Mouse (Mus musculus) spleen, postnatal 14 days (tissue): ENCODE measurements around the gene Cnih2.
A peak's percentile ranks its signal among the peaks of the same experiment; 100 is the strongest.
"Not testable (repeated sequence)": the region's sequence is repeated elsewhere in the genome, so short reads cannot be mapped to it uniquely, and the experiment has no call there.

ENCODE experiments used
- DNase-seq, 2 experiments: peaks; one replicate each; pipeline ENCODE4 v3.0.0; 2021 to 2022; ENCODE audit warnings: low spot score in 2 of 2

Cnih2 gene

DNA sequence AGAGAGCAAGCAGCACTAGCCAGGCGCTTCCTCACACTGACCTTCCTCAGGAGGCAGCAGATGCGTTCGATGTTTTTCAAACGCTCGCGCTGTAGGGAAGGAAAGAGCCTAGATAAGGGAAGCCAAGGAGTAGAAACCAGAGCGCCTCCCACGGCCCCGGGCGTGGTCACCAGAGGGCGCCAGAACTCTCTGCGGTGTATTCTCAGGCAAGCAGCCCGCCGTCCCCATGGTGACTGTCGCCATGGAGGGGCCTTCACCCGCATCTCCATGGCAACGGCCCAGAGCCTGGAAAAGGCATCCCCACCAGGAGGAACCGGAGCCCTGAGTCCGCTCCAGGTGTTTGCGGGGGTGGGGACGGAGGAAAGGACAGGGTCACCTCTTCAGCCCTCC, 4.1 kb downstream of the Cnih2 start:
- peak; percentile 76 to 85 for DNase-seq

DNA sequence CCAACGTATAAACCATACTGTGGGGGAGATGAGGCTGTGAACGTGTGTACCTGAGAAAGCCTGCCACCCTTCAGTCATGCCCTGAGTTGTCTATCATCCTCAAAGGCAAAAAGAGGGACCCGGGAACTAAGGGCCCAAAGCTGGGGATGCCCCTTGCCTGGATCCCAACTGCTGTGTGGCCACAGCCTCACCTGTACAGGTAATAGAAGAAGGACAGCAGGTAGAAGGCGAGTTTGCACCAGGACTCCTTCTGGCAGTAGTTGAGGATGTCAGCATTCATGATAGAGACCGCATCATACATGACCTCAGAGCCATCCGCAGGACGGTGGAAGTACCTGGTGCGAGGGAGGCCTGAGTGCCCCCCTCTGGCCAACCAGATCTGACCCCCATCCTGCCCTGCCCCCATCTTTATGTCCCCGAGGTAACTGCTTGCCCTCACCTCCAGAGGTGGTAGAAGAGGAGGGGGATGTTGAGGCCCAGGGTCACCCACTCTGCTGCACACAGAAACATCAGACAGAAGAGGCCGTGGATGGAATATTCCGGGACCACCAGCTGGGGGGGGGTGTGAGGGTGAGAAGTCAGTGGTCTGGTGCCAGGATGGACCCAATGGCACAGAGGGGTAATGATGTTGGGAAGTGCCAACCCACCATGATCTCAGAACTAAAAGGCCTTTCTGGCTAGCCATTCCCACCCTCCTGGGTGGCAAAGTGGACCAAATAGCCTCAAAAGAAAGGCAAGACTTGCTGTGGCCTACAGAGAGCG, 4.7 kb downstream of the Cnih2 start:
- no peak for DNase-seq

DNA sequence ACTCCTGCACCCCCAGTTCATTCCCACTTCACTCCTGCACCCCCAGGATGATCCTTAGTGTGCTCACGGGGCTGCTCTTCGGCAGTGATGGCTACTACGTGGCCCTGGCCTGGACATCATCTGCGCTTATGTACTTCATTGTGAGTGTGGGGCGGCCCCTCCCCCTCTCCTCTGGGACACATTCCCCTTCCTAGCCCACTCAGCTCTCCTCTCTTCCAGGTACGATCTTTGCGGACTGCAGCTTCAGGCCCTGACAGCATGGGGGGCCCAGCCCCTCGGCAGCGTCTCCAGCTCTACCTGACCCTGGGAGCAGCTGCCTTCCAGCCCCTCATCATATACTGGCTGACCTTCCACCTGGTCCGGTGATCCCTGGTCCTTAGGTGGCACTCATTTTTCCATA, 6.2 kb downstream of the Cnih2 start:
- DNase-seq, result no peak

DNA sequence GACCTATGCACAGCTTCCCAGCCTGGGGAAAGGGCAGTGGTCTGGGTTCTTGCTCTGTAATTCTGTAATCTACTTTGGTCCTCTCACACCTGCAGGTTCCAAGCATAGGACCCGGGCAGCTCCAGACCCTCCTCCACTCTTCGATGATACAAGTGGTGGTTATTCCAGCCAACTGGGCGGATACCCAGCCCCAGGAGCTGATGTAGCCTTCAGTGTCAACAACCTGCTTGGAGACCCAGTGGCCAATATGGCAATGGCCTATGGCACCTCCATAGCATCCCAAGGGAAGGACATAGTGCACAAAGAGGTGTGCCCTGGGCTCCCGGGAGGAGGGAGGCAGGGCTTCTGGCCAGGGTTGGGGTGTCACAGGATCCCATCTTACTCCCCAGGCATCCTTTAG, 9.0 kb downstream of the Cnih2 start:
- DNase-seq, result no peak

DNA sequence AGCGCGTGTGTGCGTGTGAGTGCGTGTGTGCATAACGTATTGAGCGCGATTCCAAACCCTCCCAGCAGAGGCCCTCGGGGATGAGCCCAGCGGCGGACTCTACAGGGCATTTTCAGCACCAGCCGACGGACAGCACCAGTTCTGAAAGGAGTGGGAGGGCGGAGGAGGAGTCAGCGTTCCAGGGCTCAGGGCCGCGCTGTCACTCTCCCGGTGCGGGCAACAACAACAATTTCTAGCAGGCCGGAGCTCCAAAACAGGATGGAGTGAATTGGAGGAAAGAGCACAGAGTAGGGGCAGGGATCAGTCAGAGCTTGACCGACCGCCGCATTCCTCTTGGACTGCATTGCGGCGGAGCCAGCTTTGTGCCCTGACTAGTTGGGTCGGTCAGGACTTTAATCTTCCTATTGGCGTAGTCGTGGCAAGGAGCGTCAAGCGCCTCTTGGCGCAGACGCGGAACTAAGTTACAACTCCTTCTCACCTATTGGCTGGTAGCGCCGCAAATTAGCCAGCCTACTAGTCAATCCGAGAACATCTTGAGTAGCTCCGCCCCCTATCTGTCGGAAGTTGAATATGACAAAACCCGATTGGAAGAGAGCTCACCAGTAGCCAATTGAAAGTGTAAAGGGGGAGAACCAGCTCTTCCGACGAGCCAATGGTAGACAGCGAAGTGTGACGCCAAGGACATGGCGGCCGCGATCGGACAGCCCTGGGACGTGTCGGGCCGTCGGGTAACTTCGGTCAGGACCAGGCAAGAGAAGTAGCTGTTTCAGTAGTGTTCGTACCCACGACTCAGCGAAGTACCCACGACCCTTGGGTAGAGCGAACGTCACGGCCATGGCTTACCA, 10.2 kb downstream of the Cnih2 start, which contains the start of gene Yif1a:
Yif1a (plus strand) TSS at position 655 of the 845 bp plus-strand sequence.
- DNase-seq, result peak; percentile 72 to 85

DNA sequence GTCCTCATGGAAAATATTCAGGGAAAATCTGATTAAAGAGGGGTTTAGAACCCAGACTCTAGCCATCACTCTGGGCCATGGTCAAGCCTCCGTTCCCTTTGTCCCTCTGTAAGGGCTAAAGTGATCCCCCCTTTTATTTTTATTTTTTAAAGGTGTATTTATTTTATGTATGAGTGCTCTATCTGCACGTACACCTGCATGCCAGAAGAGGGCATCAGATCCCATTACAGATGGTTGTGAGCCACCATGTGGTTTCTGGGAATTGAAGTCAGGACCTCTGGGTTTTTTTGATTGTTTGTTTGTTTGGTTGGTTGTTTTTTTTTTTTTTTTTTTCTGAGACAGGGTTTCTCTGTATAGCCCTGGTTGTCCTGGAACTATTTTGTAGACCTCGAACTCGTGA, 11.8 kb downstream of the Cnih2 start:
- DNase-seq, result not testable (repeated sequence)

DNA sequence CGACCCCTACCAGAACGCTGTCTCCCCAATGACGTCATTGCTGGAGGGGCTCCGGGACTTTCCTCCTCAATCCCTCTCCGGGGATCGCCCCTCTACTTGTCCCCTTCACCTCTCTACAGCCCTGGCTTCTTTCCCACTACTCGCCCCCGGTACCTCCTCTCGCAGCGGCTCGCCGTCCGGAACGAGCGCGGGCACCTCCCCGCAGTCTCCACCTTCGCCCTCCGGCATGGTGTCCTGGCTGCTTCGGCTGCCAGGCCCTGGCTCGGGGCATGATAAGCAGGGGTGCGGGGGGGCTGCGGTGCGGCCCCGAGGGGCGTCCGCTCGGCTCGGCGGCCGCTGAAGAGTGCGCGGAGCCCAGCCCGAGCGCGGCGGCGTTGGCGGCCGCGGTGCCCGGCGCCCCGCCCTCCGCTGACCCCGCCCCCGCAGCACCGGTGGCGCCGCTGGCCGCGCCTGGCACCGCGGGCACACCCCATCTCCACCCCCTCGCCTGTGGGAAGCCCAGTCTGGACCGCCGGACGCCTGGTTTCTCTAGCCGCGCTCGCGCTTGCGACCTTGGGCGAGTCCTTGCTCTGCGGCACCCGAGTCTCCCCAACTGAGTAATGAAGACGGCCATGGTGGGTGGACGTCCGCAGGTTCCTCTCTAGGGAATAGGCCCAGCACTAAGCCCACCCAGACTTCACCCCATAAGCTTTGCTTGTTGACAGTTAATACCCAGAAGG, 13.0 kb downstream of the Cnih2 start, which contains the start of gene Tmem151a:
Tmem151a (minus strand) TSS at position 387 of the 719 bp plus-strand sequence.
- DNase-seq, result no peak

DNA sequence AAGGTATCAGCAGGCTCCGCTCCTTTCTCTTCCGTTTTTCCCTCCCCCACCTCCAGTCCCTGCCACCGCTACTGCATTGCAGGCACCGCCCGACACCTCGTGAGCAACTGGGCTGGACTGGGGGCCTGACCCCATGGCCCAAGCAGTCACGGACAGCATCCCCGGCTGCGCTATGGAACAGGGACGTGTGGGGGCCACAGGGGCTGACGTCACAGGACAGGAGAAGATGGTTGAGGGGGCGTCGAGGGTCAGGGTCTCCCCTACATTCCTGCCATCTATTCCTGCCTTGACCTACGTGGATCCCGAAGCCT, 13.5 kb downstream of the Cnih2 start:
- no peak for DNase-seq

DNA sequence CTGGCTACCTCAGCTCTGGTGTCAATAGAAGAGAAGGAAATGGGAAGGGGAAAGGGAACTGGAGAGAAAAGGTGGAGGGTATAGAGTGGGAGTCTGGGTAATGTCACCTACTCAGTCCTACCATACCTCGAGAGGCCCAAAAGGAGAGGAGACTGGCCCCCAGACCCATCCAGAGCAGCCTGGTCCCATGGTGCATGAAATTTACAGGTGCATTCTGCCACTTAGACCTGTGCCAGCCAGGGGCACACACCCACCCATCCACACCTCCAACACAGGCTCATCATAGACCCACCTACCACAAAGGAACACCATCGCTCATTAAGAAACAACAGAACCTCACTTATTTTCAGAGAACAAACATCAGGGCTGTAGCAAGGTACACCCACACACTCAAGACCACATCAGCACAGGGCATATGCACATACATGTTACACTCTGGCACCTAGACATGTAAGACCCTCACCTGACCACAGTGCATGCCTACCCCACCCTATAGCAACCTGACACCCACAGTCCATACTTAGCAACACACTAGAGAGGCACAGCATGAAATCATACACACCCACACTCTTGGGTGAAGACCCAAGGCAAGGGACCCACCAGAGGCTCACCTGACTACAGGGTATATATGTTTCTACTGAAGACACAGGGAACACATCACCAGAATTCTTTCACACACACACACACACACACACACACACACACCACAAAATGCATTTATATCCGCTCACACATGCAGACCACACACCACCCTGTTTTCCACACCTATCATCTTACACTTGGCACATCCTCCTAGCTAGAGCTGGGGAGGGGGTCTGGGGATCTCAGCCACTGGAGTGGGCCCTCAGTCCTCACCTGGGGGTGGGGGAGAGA, 14.1 kb downstream of the Cnih2 start:
- no peak for DNase-seq

DNA sequence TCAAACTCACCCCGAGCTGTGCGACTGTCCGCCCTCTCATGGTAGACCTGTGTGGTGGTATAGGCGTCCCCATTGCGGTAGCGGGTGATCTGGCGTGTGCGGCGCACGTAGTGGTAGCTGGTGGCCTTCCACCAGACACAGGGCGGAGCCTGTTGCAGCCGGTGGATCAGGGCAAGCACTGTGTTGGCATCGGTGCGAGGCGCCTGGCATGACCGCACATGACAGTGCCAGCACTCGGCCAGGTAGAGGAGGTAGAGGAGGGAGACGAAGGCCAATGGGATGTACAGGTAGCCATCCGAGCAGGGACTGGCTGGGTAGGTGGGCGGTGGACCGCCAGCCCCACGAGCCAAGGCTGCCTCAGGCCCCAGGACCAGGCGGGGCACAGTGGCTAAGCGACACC, 15.7 kb downstream of the Cnih2 start:
- no peak for DNase-seq

DNA sequence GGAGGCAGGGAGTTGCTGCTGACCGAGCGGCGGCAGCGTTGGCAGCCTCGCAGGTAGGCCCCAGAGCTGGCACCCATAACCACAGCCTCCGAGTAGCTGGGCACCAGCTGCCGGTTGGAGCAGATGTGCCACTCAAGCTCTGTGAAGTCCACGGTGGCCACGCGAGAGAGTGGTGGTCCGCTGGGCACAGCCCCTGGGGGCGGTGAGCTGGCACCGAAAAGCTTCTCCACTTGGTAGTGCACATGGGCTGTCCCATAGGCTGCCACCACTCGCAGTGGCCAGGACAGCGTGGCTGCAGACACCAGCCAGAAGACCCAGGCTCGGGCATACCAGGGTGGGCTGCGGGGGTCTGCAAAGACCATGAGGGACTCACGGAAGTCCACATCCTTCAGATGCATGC, 16.3 kb downstream of the Cnih2 start:
- no peak for DNase-seq

DNA sequence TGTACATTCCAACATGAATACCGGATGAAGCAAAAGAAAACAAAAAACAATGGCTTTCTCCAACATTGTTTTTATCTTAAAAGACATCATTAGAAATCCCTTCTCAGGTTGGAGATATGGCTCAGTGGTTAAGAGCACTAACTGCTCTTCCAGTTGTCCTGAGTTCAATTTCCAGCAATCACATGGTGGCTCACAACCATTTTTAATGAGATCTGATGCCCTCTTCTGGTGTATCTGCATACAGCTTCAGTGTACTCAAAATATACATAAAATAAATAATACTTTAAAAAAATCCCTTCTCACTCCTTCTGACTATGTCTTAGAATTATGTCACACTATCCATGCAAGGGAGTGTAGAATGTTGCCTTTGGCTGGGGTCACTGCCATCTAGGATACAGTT, 19.0 kb downstream of the Cnih2 start:
- no peak for DNase-seq

DNA sequence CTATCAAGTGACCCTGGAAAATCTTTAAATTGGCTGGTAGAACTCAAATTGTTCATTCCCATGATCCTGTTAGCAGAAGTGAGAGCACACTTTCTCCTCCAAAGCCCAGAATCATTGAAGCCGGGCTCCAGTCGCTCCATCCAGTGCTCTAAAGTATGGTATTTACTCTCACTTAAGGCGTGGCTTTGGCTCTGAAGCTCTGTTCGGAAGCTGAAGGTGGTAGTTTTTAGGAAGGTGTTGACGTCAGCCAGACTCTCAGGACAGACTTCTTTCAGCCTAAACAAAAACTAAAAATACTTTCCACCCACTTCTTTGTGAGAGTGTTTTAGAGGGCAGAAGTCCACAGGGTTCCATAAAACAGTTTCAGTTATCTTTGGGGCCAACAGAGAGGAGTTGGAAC, 24.8 kb downstream of the Cnih2 start:
- no peak for DNase-seq

DNA sequence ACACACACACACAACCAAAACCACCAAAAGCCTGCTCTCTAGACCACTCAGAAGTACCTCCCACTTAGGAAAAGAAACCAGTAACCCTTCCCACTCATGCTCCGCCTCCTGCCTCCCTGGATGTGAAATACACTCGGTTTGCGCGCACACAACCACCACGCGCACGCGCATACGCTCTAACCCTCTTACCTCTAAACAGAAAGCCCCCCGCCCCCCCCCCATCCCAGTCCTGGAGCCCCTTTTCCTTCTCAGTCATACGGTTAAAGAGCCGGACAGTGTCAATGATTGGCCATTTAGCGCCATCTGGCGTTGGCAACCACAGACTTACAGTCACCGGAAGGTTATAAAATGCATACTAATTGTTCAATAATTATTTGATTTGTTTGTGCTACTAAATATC, 25.3 kb downstream of the Cnih2 start:
- DNase-seq, result peak in 1 of 2 experiments; percentile 61

DNA sequence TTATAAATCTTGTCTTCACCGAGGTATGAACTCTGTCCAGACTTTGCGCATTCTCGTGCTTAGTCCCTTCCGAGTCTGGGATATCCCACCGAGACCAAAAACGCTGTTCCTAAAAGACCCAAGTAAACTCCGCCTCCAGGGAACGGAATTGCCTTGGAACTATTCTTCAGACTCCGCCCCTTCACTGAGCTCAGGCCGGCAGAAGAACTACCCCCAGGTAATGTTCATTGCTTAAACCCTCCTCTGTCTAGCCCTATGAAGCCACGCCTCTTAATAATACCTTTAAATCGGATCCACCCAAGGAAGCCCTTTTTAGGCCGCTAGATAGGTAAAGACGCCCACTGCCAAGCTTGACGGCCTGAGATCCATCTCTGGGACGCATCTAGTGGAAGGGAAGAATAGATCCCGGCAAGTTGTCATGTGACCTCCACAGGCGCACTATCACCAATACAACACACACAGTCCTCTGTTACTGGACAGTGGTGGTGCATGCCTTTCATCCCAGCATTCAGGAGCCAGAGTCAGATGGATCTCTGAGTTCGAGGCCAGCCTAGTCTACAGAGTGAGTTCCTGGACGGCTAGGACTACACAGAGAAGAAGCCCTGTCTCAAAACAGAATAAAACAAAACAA, 25.8 kb downstream of the Cnih2 start:
- no peak for DNase-seq

DNA sequence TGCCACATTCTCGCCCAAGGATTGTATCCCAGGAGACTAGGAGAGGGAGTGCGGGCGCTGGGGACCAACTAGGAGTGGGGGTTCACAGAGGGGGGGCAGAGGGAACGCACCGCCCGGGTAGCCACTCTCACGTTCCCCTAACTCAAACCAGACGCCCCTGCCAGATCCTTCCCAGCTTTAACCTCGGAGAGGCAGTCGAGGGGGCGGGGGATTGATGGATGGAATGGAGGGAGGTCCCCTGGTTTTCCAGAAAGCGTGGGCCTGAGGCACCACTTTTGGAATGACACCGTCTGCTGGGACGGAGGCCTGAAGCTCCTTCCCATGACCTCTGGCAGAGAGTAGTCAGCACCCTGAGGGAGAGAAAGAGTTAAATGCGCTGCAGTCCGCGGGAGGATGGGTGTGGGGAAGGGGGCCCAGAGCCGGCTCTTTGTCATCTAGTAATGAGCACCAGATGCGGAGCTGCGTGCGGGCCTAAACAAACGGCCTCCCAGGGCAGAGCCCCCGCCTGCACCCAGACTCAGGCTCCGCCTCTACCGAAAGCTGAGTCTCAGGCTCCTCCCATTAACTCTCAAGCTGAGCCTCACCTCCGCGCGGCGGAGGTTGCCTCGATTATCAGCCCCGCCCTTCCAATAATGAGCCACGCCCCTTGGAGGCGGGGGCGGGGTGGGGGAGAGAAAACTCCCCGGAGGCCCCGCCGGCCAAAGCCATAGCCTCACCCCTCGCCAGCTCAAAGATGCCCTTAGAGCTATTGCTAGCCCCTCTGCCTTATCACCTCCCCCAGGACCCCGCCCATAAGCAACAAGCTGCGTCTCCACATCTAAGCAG, 26.6 kb downstream of the Cnih2 start:
- peak; percentile 48 to 67 for DNase-seq

DNA sequence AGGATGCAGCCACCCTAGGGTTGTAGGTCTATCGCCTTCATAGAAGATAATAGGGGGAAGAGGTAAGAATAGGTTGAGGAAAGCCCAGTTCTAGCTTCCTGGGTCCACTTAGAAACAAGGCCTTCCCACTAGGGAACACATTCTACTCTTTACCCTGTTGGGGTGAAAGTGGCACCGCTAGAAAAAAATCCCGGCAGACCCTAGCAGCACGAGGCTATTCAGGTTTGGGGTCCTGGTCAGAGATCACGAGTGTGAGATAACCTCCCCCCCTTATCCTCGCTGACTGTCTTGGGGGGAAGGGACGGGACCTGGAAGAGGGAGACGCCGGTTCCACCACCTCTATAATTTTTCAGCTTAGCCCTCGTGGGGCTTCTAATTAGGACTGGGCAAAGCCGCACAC, 27.2 kb downstream of the Cnih2 start:
- DNase-seq, result no peak

DNA sequence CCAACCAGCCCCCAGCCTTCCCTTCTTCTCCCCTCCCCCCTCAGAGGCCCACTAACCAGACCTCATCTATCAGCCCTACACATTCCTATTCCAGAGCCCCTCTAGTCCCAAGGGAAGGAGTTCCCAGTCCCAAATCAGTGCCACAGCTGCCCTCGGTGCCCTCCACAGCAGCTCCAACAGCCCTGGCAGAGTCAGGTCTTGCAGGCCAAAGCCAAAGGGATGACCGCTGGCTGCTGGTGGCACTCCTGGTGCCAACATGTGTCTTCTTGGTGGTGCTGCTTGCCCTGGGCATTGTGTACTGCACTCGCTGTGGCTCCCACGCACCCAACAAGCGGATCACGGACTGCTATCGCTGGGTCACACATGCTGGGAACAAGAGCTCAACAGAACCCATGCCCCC, 28.3 kb downstream of the Cnih2 start:
- no peak for DNase-seq

DNA sequence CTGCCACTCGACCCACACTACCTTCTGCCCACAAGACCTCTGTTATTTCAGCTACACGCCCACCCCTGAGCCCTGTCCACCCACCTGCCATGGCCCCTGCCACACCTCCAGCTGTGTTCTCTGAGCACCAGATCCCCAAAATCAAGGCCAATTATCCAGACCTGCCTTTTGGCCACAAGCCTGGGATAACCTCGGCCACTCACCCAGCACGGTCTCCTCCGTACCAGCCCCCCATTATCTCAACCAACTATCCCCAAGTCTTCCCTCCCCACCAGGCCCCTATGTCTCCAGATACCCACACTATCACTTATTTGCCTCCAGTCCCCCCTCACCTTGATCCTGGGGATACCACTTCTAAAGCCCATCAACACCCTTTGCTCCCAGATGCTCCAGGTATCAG, 28.8 kb downstream of the Cnih2 start:
- DNase-seq, result no peak

DNA sequence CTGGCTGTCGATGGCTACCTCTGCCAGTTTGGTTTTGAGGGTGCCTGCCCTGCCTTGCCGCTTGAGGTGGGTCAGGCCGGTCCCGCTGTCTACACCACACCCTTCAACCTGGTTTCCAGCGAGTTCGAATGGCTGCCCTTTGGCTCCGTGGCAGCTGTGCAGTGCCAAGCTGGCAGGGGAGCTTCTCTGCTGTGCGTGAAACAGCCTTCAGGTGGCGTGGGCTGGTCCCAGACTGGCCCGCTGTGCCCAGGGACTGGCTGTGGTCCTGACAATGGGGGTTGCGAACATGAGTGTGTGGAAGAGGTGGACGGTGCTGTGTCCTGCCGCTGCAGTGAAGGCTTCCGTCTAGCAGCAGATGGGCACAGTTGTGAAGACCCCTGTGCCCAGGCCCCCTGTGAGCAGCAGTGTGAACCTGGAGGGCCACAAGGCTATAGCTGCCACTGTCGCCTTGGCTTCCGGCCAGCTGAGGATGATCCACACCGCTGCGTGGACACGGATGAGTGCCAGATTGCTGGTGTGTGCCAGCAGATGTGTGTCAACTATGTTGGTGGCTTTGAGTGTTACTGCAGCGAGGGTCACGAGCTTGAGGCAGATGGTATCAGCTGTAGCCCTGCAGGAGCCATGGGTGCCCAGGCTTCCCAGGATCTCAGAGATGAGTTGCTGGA, 29.6 kb downstream of the Cnih2 start:
- DNase-seq, result no peak
